Mouse (Mus musculus) megakaryocyte, embryonic 14.5 days (primary cell): Measurements from ENCODE around the gene Ttll9.

Experiments
- FLI1 ChIP-seq: IDR thresholded peaks from 2 replicates; pipeline ENCODE4 v1.6.1; 2012; ENCODE audit warnings: low read length, inconsistent platforms, mixed read lengths
- GATA1 ChIP-seq: IDR thresholded peaks from 3 replicates; pipeline ENCODE4 v1.6.1; 2012; ENCODE audit warnings: mixed read lengths, low read length, inconsistent platforms, borderline replicate concordance

- TF ChIP-seq GATA1 (no peak), FLI1 (no peak)
Observed at GRCm38 (mm10) chr2:153036690-153037089, 74.4 kb downstream of the Ttll9 start.
